Mouse (Mus musculus): ENCODE measurements around the gene Tmc2. TPM values are rescaled to one million over a fixed set of nuclear protein-coding genes. Genes with fewer than 3 reads are reported as not detected.

Tmc2 gene
- polyA plus RNA-seq (2016; fragmentation: Nextera tagmentation; extraction: Ambion mirVana): not detected in 2 replicates

GRCm38 (mm10) chr2:130194894-130195293, at the start of gene Tmc2:
TSS of gene Tmc2 (plus strand) at chr2:130195194.
- H3K9me3 ChIP-seq: peaks cover 4% of the 10 kb centered on the region; the same call in 1 of the 2 replicates
- ATAC-seq (ENCODE audit: insufficient number of reproducible peaks, insufficient read depth, low FRiP score, low TSS enrichment): no peak
- no peaks in the 10 kb centered on the region for H3K36me3 ChIP-seq
- no peak within 1 kb of the TSS for H3K4me3 ChIP-seq
- no peaks in the 10 kb centered on the region for H3K4me1 ChIP-seq
- no peak within 1 kb of the TSS for H3K27ac ChIP-seq
- 91% methylated on average over 16 of the region's 16 CpGs for WGBS
- H3K4me2 ChIP-seq (replicated peaks): no peak within 1 kb of the TSS
- H3K9ac ChIP-seq: no peak within 1 kb of the TSS
- no peaks in the 10 kb centered on the region for H3K27me3 ChIP-seq

DNA sequence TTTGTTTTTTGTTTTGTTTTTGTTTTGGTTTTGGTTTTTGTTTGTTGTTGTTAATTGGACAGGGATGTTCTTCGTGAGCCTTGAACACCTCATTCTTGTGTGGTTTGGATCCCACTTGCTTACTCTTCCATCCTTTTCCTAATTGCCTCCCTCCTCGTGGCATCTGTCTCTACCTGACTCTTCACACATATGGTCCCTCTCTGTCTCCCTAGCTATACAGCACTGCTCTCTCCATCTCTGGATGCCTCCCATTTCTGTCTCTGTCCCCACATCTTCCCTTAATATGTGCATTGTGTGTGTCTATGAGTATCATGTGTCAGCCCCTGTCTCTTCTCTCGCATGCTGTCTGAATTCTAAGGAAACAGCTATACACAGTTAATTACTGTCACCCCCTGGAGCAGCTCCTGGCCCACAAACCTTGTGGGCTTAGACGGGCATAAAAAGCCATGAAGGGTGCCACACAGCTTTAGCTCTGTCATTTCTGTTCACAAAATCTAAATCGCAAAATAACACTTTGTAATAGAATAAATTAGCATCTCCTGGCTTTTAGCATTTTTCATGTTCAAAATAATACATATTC, 48.8 kb upstream of the Tmc2 start:
- H3K36me3 ChIP-seq: no peaks in the 10 kb centered on the region
- no peak overlapping the region for H3K9ac ChIP-seq
- H3K4me3 ChIP-seq: no peak overlapping the region
- 63% methylated on average over 5 of the region's 5 CpGs for WGBS
- H3K4me1 ChIP-seq: no peaks in the 10 kb centered on the region
- no peak for ATAC-seq (ENCODE audit: insufficient number of reproducible peaks, insufficient read depth, low FRiP score, low TSS enrichment)
- no peak overlapping the region for H3K27ac ChIP-seq
- H3K9me3 ChIP-seq: no peaks in the 10 kb centered on the region
- H3K27me3 ChIP-seq: no peaks in the 10 kb centered on the region
- no peak overlapping the region for H3K4me2 ChIP-seq (replicated peaks)

GRCm38 (mm10) chr2:130155171-130155570, 39.8 kb upstream of the Tmc2 start:
- Histone ChIP-seq H3K27me3 (no peaks in the 10 kb centered on the region), H3K27ac (no peak overlapping the region), H3K9ac (no peak overlapping the region), H3K4me2 (replicated peaks) (no peak overlapping the region), H3K4me3 (no peak overlapping the region), H3K36me3 (no peaks in the 10 kb centered on the region), H3K4me1 (no peaks in the 10 kb centered on the region), H3K9me3 (no peaks in the 10 kb centered on the region)
- WGBS: 71% methylated on average over 3 of the region's 3 CpGs
- no peak for ATAC-seq (ENCODE audit: insufficient number of reproducible peaks, insufficient read depth, low FRiP score, low TSS enrichment)

DNA sequence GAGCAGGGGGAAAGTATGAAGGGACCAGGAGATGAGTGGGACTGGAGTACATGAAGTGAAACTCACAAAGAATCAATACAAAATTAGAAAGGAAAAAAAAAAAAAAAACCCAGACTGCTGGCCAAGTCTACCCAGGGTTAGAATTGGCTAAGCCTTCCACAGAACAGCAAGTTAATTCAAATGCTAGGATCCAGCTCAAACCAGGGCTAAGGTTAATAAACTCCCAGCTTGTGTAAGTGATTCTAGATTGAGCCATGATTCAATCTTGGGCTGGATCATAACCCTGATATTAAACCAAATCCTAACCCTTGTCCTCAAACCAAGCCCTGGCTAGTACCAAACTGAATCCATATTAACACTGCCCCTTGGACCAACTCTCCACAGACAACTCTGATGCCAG, 39.1 kb upstream of the Tmc2 start:
- no peaks in the 10 kb centered on the region for H3K27me3 ChIP-seq
- H3K9ac ChIP-seq: no peak overlapping the region
- ATAC-seq (ENCODE audit: insufficient number of reproducible peaks, insufficient read depth, low FRiP score, low TSS enrichment): no peak
- H3K36me3 ChIP-seq: no peaks in the 10 kb centered on the region
- H3K4me3 ChIP-seq: no peak overlapping the region
- no peaks in the 10 kb centered on the region for H3K9me3 ChIP-seq
- no peak overlapping the region for H3K4me2 ChIP-seq (replicated peaks)
- H3K27ac ChIP-seq: no peak overlapping the region
- H3K4me1 ChIP-seq: no peaks in the 10 kb centered on the region

DNA sequence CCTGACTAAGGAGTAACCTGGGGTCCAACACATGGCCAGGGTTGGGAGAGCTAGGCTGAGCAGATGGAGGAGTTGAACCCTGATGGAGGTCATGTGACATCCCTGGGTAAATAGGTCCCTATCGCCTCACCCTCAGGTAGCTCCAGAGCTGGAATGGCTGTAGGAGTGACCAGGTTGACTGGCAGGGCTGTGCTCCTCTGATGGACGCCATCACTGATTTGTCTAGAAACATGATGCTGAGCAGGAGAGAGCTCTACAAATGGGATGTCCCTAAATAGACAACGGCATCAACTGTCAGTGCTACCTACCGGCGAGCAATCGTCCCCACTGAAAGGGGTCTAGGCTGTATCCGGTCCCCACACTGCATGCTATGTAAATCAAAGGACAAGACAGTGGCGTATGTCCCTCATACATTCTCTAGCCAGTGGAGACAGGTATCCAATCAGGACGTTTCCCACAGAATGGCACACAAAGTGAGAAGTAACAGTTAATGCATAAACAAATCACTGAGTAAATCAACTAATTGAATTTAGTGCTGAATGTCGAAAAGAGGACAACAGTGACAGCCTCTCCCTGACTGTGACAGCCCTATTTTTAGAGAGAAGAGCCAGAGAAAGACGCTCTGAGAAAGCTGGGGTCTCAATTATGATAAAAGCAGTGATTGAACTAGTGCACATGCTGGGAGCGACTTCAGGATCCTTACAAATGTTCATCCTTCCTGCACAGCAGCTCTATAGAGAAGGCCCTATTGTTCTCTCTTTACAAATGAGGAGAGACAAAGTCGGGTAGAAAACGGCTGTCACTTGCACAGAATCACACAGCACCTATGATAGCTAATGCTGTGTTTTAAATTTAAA, 37.5 kb upstream of the Tmc2 start:
- 59% methylated on average over 14 of the region's 14 CpGs for WGBS
- no peaks in the 10 kb centered on the region for H3K9me3 ChIP-seq
- H3K9ac ChIP-seq: no peak overlapping the region
- ATAC-seq (ENCODE audit: insufficient number of reproducible peaks, insufficient read depth, low FRiP score, low TSS enrichment): no peak
- H3K4me3 ChIP-seq: no peak overlapping the region
- no peak overlapping the region for H3K4me2 ChIP-seq (replicated peaks)
- H3K27ac ChIP-seq: no peak overlapping the region
- H3K36me3 ChIP-seq: no peaks in the 10 kb centered on the region
- H3K27me3 ChIP-seq: no peaks in the 10 kb centered on the region
- H3K4me1 ChIP-seq: no peaks in the 10 kb centered on the region

DNA sequence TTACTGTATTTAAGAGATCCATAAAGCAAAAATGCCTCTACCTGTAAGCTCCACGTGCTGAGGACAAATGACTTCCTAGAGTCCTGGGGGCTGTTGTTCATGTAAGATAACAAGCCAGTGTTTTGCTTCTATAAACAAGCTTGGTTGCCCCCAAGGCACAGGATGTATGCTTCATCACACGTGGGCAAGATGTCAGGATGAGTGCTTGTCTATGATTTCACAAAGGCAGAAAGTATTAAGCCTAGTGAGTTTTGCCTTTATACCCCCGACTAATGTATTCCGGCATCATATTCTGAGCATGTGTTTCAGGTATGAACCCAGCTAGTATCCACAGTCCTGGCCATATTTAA, 36.9 kb upstream of the Tmc2 start:
- Histone ChIP-seq H3K36me3 (no peaks in the 10 kb centered on the region), H3K4me3 (no peak overlapping the region), H3K27me3 (no peaks in the 10 kb centered on the region), H3K4me1 (no peaks in the 10 kb centered on the region), H3K9ac (no peak overlapping the region), H3K27ac (no peak overlapping the region), H3K4me2 (replicated peaks) (no peak overlapping the region), H3K9me3 (no peaks in the 10 kb centered on the region)
- 50% methylated on average over 4 of the region's 4 CpGs for WGBS
- no peak for ATAC-seq (ENCODE audit: insufficient number of reproducible peaks, insufficient read depth, low FRiP score, low TSS enrichment)

DNA sequence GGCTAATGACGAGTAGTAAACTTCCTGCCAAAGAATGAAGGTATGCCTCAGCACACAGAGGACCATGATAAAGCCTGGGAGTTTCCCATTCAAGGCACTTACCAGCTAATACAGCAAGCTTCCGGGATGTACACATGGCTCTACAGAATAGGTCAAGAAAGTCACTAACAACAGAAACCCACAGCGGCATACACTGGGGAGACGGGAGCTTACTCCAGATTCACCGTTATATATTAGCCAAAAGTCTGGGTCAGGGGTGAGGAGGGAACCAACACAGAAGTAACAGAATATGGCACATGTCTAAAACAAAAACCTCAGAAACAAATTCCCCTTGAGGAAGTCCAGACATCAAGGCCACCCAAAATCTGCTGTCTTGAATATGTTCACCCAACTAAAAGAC, 32.3 kb upstream of the Tmc2 start:
- 87% methylated on average over 5 of the region's 5 CpGs for WGBS
- no peak for ATAC-seq (ENCODE audit: insufficient number of reproducible peaks, insufficient read depth, low FRiP score, low TSS enrichment)

DNA sequence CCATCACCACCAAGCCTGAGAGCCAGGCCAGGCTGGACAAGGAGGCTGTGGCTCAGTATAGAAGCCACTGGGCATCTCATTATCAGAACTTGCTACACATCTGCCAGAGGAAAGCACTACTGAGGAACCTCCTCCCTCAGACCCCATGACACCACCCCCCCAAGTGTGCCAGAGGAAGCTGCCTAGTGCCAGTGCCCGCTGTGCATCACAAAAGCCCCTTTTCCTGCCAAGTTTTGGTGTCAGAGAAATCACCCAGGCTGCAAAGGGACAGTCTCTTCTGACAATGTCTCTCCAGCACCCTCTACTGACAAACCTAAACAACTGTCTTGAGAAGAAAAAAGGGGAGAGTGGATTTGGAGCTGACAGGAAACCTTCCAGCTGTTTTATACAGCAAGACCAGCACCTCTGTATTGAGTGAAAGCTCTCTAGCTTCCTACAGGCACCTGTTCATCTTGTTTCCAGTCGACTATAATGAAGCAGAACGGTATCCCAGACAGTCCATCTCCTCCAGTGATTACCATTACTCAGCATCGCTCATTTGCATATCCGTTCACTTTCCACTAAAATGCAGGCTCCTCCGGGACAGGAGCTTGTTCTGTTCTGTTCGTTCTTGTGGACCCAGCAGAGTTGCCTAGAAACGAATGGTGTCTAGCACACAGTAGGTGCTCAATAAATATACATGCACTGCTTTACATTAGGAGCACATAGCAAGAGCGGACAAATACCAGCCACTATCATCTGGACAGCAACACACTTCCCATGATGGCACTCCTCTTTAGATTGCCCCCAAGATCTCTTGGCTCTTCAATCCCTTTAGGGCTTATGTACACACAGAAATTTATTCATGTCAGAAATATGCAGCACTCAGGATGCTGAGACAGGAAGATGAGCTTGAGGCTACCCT, 28.4 kb upstream of the Tmc2 start:
- Histone ChIP-seq H3K9me3 (no peaks in the 10 kb centered on the region), H3K4me3 (no peak overlapping the region), H3K27me3 (no peaks in the 10 kb centered on the region), H3K27ac (no peak overlapping the region), H3K4me1 (no peaks in the 10 kb centered on the region), H3K36me3 (peaks cover 32% of the 10 kb centered on the region), H3K4me2 (replicated peaks) (no peak overlapping the region), H3K9ac (no peak overlapping the region)
- 68% methylated on average over 9 of the region's 9 CpGs for WGBS
- no peak for ATAC-seq (ENCODE audit: insufficient number of reproducible peaks, insufficient read depth, low FRiP score, low TSS enrichment)

More for the DNA sequence above, 32.3 kb upstream of the Tmc2 start:
- Histone ChIP-seq H3K9me3 (no peaks in the 10 kb centered on the region), H3K4me1 (no peaks in the 10 kb centered on the region), H3K27ac (no peak overlapping the region), H3K4me3 (no peak overlapping the region), H3K9ac (no peak overlapping the region), H3K36me3 (0 out of 2 replicates have a peak, but pooled peaks cover 8% of the 10 kb centered on the region), H3K4me2 (replicated peaks) (no peak overlapping the region), H3K27me3 (no peaks in the 10 kb centered on the region)

GRCm38 (mm10) chr2:130167861-130168260, 27.1 kb upstream of the Tmc2 start:
- ATAC-seq (ENCODE audit: insufficient number of reproducible peaks, insufficient read depth, low FRiP score, low TSS enrichment): no peak
- Histone ChIP-seq H3K27me3 (no peaks in the 10 kb centered on the region), H3K9me3 (no peaks in the 10 kb centered on the region), H3K27ac (no peak overlapping the region), H3K9ac (no peak overlapping the region), H3K4me3 (no peak overlapping the region), H3K4me1 (no peaks in the 10 kb centered on the region), H3K36me3 (peaks cover 45% of the 10 kb centered on the region), H3K4me2 (replicated peaks) (no peak overlapping the region)
- WGBS: 50% methylated on average over 3 of the region's 3 CpGs

DNA sequence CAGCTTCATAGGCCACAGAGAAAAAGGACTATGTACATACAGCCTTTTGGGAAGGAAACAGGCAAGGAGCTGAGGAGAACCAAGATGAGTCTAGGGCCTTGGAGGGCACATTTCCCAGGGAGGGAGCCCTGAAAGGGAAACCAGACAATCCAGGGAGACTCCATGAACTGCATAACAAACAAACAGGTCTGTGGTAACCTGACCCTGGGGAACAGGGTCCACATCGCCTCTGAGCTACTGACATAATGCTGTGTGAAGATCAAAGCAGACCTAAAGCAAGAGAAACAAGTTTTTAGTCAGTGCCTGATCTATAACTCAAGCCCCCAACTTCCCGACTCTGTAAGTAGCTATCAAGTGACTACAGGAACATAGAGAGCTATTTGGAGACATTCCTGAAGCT, 23.3 kb upstream of the Tmc2 start:
- Histone ChIP-seq H3K9me3 (no peaks in the 10 kb centered on the region), H3K36me3 (peaks cover 71% of the 10 kb centered on the region), H3K4me1 (peaks cover 2% of the 10 kb centered on the region), H3K27me3 (no peaks in the 10 kb centered on the region), H3K4me2 (replicated peaks) (no peak overlapping the region), H3K4me3 (no peak overlapping the region), H3K9ac (no peak overlapping the region), H3K27ac (no peak overlapping the region)
- ATAC-seq (ENCODE audit: insufficient number of reproducible peaks, insufficient read depth, low FRiP score, low TSS enrichment): no peak
- 62% methylated on average over 2 of the region's 2 CpGs for WGBS

- peak overlapping the region; percentile 97; the same call in 1 of the 2 replicates for H3K4me3 ChIP-seq
- peak overlapping the region; percentile 99 for H3K9ac ChIP-seq
- peaks cover 49% of the 10 kb centered on the region for H3K36me3 ChIP-seq
- ATAC-seq (ENCODE audit: insufficient number of reproducible peaks, insufficient read depth, low FRiP score, low TSS enrichment): no peak
- 73% methylated on average over 8 of the region's 8 CpGs for WGBS
- peaks cover 16% of the 10 kb centered on the region for H3K4me1 ChIP-seq
- H3K9me3 ChIP-seq: no peaks in the 10 kb centered on the region
- H3K27me3 ChIP-seq: no peaks in the 10 kb centered on the region
- H3K4me2 ChIP-seq (replicated peaks): peak overlapping the region; percentile 83
- no peak overlapping the region for H3K27ac ChIP-seq
Observed at GRCm38 (mm10) chr2:130176820-130177219, 18.2 kb upstream of the Tmc2 start.
